Mouse (Mus musculus) hindbrain, postnatal 0 days (tissue): ENCODE measurements around the gene Kl. TPM values are rescaled to one million over a fixed set of nuclear protein-coding genes. Genes with fewer than 3 reads are reported as not detected.

Experiments
- ATAC-seq: fragments of 200-750 bp; cut with Nextera tagmentation; 2 replicates; pipeline ENCODE4 v1.8.0; 2017; ENCODE audit warnings: mild to moderate bottlenecking, moderate TSS enrichment, moderate library complexity
- DNase-seq: peaks from one replicate; pipeline ENCODE4 v3.0.0-alpha.2; 2015; ENCODE audit warnings: low spot score
- H3K27ac ChIP-seq: fragments of 300-500 bp; sonication (generic); 2 replicates; pipeline ENCODE4 v1.5.1; 2014; ENCODE audit warnings: mild to moderate bottlenecking
- H3K27me3 ChIP-seq: fragments of 300-500 bp; sonication (generic); 2 replicates; pipeline ENCODE4 v1.6.1; 2014; ENCODE audit warnings: low read length, mixed read lengths; ENCODE audit not compliant: insufficient read depth
- H3K36me3 ChIP-seq: fragments of 300-500 bp; sonication (generic); 2 replicates; pipeline ENCODE4 v1.6.1; 2014; ENCODE audit warnings: low read length, mixed read lengths; ENCODE audit not compliant: insufficient read depth
- H3K4me1 ChIP-seq: fragments of 300-500 bp; sonication (generic); 2 replicates; pipeline ENCODE4 v1.6.1; 2014; ENCODE audit warnings: antibody characterized with exemption, low read length, mixed read lengths; ENCODE audit not compliant: insufficient read depth
- H3K4me2 ChIP-seq: fragments of 300-500 bp; sonication (generic); 2 replicates; pipeline ENCODE4 v1.6.1; 2014; ENCODE audit warnings: low read depth, mild to moderate bottlenecking, low read length, moderate library complexity, mixed read lengths
- H3K4me3 ChIP-seq: fragments of 300-500 bp; sonication (generic); 2 replicates; pipeline ENCODE4 v1.5.1; 2014; ENCODE audit warnings: low read length
- H3K9ac ChIP-seq: fragments of 300-500 bp; sonication (generic); replicated peaks from 2 replicates; pipeline ENCODE4 v1.6.1; 2014; ENCODE audit warnings: mild to moderate bottlenecking, low read length, moderate library complexity, mixed read lengths
- H3K9me3 ChIP-seq: fragments of 300-500 bp; sonication (generic); 2 replicates; pipeline ENCODE4 v1.6.1; 2016; ENCODE audit warnings: low read length, mixed read lengths
- CTCF ChIP-seq: IDR thresholded peaks from 2 replicates; pipeline ENCODE4 v1.5.1; 2016; ENCODE audit warnings: antibody characterized with exemption, control low read depth, low read depth
- WGBS: fragments of 180-500 bp; shearing (Covaris S2); extraction: QIAGEN DNeasy Blood & Tissue Kit; methylation state at CpG from one replicate; pipeline ENCODE4 v1.1.7; 2014; 5-methylcytosine and 5-hydroxymethylcytosine counted together
- polyA plus RNA-seq: library from polyadenylated mRNA; unstranded; fragments of >200 nt; fragmentation: Nextera tagmentation; extraction: Ambion mirVana; gene quantifications from 2 replicates; pipeline ENCODE4 v1.2.1, GENCODE M21; 2015
- total RNA-seq: library from RNA; depleted of rRNA; stranded (reverse); fragments of >200 nt; gene quantifications from 2 replicates; pipeline ENCODE4 v1.2.3, GENCODE M21; 2014

Gene Kl
- total and polyA plus RNA-seq, 2 experiments from 2014 or later: 1.3 to 3.7 TPM

- H3K9ac ChIP-seq: no peak overlapping the region
- no peaks in the 10 kb centered on the region for H3K27me3 ChIP-seq
- H3K4me1 ChIP-seq: no peaks in the 10 kb centered on the region
- DNase-seq: no peak
- H3K36me3 ChIP-seq: no peaks in the 10 kb centered on the region
- no peak for ATAC-seq
- H3K4me2 ChIP-seq: no peak overlapping the region
- no peak overlapping the region for H3K4me3 ChIP-seq
- H3K27ac ChIP-seq: no peak overlapping the region
- WGBS: 67% methylated on average over 1 of the region's 1 CpGs
- TF ChIP-seq CTCF: no peak
- no peaks in the 10 kb centered on the region for H3K9me3 ChIP-seq
Measured at GRCm38 (mm10) chr5:150961615-150962014, 9.2 kb downstream of the Kl start.

GRCm38 (mm10) chr5:150962756-150963155 lies 10.3 kb downstream of the Kl start:
- no peak overlapping the region for H3K27ac ChIP-seq
- no peak overlapping the region for H3K4me2 ChIP-seq
- no peak for TF ChIP-seq CTCF
- no peaks in the 10 kb centered on the region for H3K27me3 ChIP-seq
- H3K9me3 ChIP-seq: no peaks in the 10 kb centered on the region
- no peak overlapping the region for H3K9ac ChIP-seq
- no peak overlapping the region for H3K4me3 ChIP-seq
- ATAC-seq (no peak), DNase-seq (no peak)
- no peaks in the 10 kb centered on the region for H3K36me3 ChIP-seq
- 62% methylated on average over 1 of the region's 1 CpGs for WGBS
- no peaks in the 10 kb centered on the region for H3K4me1 ChIP-seq

GRCm38 (mm10) chr5:150967925-150968324 lies 15.5 kb downstream of the Kl start:
- no peak for TF ChIP-seq CTCF
- DNase-seq (no peak), ATAC-seq (no peak)
- H3K27ac ChIP-seq: no peak overlapping the region
- no peaks in the 10 kb centered on the region for H3K4me1 ChIP-seq
- H3K9me3 ChIP-seq: 0 out of 2 replicates have a peak, but pooled peaks cover 2% of the 10 kb centered on the region
- H3K9ac ChIP-seq: no peak overlapping the region
- H3K36me3 ChIP-seq: no peaks in the 10 kb centered on the region
- H3K27me3 ChIP-seq: no peaks in the 10 kb centered on the region
- no peak overlapping the region for H3K4me2 ChIP-seq
- WGBS: 97% methylated on average over 2 of the region's 2 CpGs
- no peak overlapping the region for H3K4me3 ChIP-seq

GRCm38 (mm10) chr5:150970551-150970950 lies 18.1 kb downstream of the Kl start:
- Histone ChIP-seq H3K27me3 (no peaks in the 10 kb centered on the region), H3K9ac (no peak overlapping the region), H3K4me1 (no peaks in the 10 kb centered on the region), H3K27ac (no peak overlapping the region), H3K4me3 (no peak overlapping the region), H3K36me3 (no peaks in the 10 kb centered on the region), H3K4me2 (no peak overlapping the region), H3K9me3 (0 out of 2 replicates have a peak, but pooled peaks cover 2% of the 10 kb centered on the region)
- WGBS: 52% methylated on average over 3 of the region's 3 CpGs
- TF ChIP-seq CTCF: no peak
- ATAC-seq (no peak), DNase-seq (no peak)

GRCm38 (mm10) chr5:150971126-150971525 lies 18.7 kb downstream of the Kl start:
- H3K4me2 ChIP-seq: no peak overlapping the region
- H3K27ac ChIP-seq: no peak overlapping the region
- no peak overlapping the region for H3K9ac ChIP-seq
- ATAC-seq (no peak), DNase-seq (no peak)
- 0 out of 2 replicates have a peak, but pooled peaks cover 2% of the 10 kb centered on the region for H3K9me3 ChIP-seq
- WGBS: 54% methylated on average over 6 of the region's 6 CpGs
- H3K27me3 ChIP-seq: no peaks in the 10 kb centered on the region
- no peaks in the 10 kb centered on the region for H3K36me3 ChIP-seq
- no peaks in the 10 kb centered on the region for H3K4me1 ChIP-seq
- no peak overlapping the region for H3K4me3 ChIP-seq
- no peak for TF ChIP-seq CTCF

- H3K27me3 ChIP-seq: no peaks in the 10 kb centered on the region
- H3K4me1 ChIP-seq: no peaks in the 10 kb centered on the region
- TF ChIP-seq CTCF: no peak
- no peaks in the 10 kb centered on the region for H3K36me3 ChIP-seq
- DNase-seq (peak; percentile 18), ATAC-seq (no peak)
- 65% methylated on average over 3 of the region's 3 CpGs for WGBS
- no peak overlapping the region for H3K9ac ChIP-seq
- no peaks in the 10 kb centered on the region for H3K9me3 ChIP-seq
- no peak overlapping the region for H3K4me2 ChIP-seq
- no peak overlapping the region for H3K27ac ChIP-seq
- no peak overlapping the region for H3K4me3 ChIP-seq
Measured at GRCm38 (mm10) chr5:150974226-150974625, 21.8 kb downstream of the Kl start.

GRCm38 (mm10) chr5:150977383-150977958 lies 25.1 kb downstream of the Kl start:
- Histone ChIP-seq H3K9ac (no peak overlapping the region), H3K9me3 (no peaks in the 10 kb centered on the region), H3K4me3 (no peak overlapping the region), H3K36me3 (no peaks in the 10 kb centered on the region), H3K4me2 (no peak overlapping the region), H3K27ac (no peak overlapping the region), H3K4me1 (no peaks in the 10 kb centered on the region), H3K27me3 (no peaks in the 10 kb centered on the region)
- 72% methylated on average over 14 of the region's 14 CpGs for WGBS
- no peak for ATAC-seq
- TF ChIP-seq CTCF: no peak
- no peak for DNase-seq
